Mouse (Mus musculus): Measurements from ENCODE around the gene Irak3. TPM values are rescaled to one million over a fixed set of nuclear protein-coding genes. Genes with fewer than 3 reads are reported as not detected.
A peak's percentile ranks its signal among the peaks of the same experiment; 100 is the strongest.

The Irak3 gene
- polyA plus RNA-seq (2015; fragmentation: Nextera tagmentation; extraction: Ambion mirVana), result 1.2 and 1.3 TPM in 2 replicates

GRCm38 (mm10) chr10:120201961-120202402 is at the start of gene Irak3:
Irak3 (minus strand) TSS chr10:120202130.
- H3K9me3 ChIP-seq (ENCODE audit: control insufficient read depth, low read length), result no peaks in the 10 kb centered on the region
- peak within 1 kb of the TSS; percentile 68 for H3K4me2 ChIP-seq (ENCODE audit: low read depth, low read length)
- H3K27me3 ChIP-seq (ENCODE audit: control insufficient read depth, insufficient read depth, low read depth, low read length), result peaks cover 5% of the 10 kb centered on the region; the same call in 1 of the 2 replicates
- H3K4me1 ChIP-seq (replicated peaks; ENCODE audit: control insufficient read depth, insufficient read depth, low read length), result peaks cover 3% of the 10 kb centered on the region; the same call in 1 of the 2 replicates
- H3K27ac ChIP-seq (ENCODE audit: low read length), result no peak within 1 kb of the TSS
- no peaks in the 10 kb centered on the region for H3K36me3 ChIP-seq (ENCODE audit: control insufficient read depth, insufficient read depth, low read length)
- peak within 1 kb of the TSS; percentile 34 for H3K9ac ChIP-seq (ENCODE audit: low read length)
- H3K4me3 ChIP-seq (ENCODE audit: low read length), result peak within 1 kb of the TSS; percentile 46
- ATAC-seq (ENCODE audit: low read depth), result peak; percentile 57; the same call in 1 of the 2 replicates
- 1% methylated on average over 13 of the region's 13 CpGs for WGBS

GRCm38 (mm10) chr10:120250911-120251683 is 49.2 kb upstream of the Irak3 start:
- no peak for ATAC-seq (ENCODE audit: low read depth)
- no peak overlapping the region for H3K4me3 ChIP-seq (ENCODE audit: low read length)
- H3K4me2 ChIP-seq (ENCODE audit: low read depth, low read length), result no peak overlapping the region
- H3K27ac ChIP-seq (ENCODE audit: low read length), result no peak overlapping the region
- 49% methylated on average over 11 of the region's 11 CpGs for WGBS
- H3K36me3 ChIP-seq (ENCODE audit: control insufficient read depth, insufficient read depth, low read length), result no peaks in the 10 kb centered on the region
- H3K4me1 ChIP-seq (replicated peaks; ENCODE audit: control insufficient read depth, insufficient read depth, low read length), result peaks cover 5% of the 10 kb centered on the region
- H3K9ac ChIP-seq (ENCODE audit: low read length), result no peak overlapping the region
- H3K9me3 ChIP-seq (ENCODE audit: control insufficient read depth, low read length), result no peaks in the 10 kb centered on the region
- H3K27me3 ChIP-seq (ENCODE audit: control insufficient read depth, insufficient read depth, low read depth, low read length), result no peaks in the 10 kb centered on the region

GRCm38 (mm10) chr10:120246994-120247750 is 45.2 kb upstream of the Irak3 start:
- H3K27me3 ChIP-seq (ENCODE audit: control insufficient read depth, insufficient read depth, low read depth, low read length), result no peaks in the 10 kb centered on the region
- 30% methylated on average over 9 of the region's 9 CpGs for WGBS
- H3K4me2 ChIP-seq (ENCODE audit: low read depth, low read length), result no peak overlapping the region
- H3K9me3 ChIP-seq (ENCODE audit: control insufficient read depth, low read length), result no peaks in the 10 kb centered on the region
- H3K4me3 ChIP-seq (ENCODE audit: low read length), result no peak overlapping the region
- no peaks in the 10 kb centered on the region for H3K36me3 ChIP-seq (ENCODE audit: control insufficient read depth, insufficient read depth, low read length)
- H3K4me1 ChIP-seq (replicated peaks; ENCODE audit: control insufficient read depth, insufficient read depth, low read length), result no peaks in the 10 kb centered on the region
- H3K27ac ChIP-seq (ENCODE audit: low read length), result no peak overlapping the region
- H3K9ac ChIP-seq (ENCODE audit: low read length), result no peak overlapping the region
- ATAC-seq (ENCODE audit: low read depth), result no peak

- 57% methylated on average over 5 of the region's 5 CpGs for WGBS
- H3K9ac ChIP-seq (ENCODE audit: low read length), result no peak overlapping the region
- H3K36me3 ChIP-seq (ENCODE audit: control insufficient read depth, insufficient read depth, low read length), result no peaks in the 10 kb centered on the region
- no peak overlapping the region for H3K4me3 ChIP-seq (ENCODE audit: low read length)
- no peaks in the 10 kb centered on the region for H3K9me3 ChIP-seq (ENCODE audit: control insufficient read depth, low read length)
- H3K4me1 ChIP-seq (replicated peaks; ENCODE audit: control insufficient read depth, insufficient read depth, low read length), result no peaks in the 10 kb centered on the region
- ATAC-seq (ENCODE audit: low read depth), result no peak
- no peak overlapping the region for H3K27ac ChIP-seq (ENCODE audit: low read length)
- no peaks in the 10 kb centered on the region for H3K27me3 ChIP-seq (ENCODE audit: control insufficient read depth, insufficient read depth, low read depth, low read length)
- H3K4me2 ChIP-seq (ENCODE audit: low read depth, low read length), result no peak overlapping the region
Measured at GRCm38 (mm10) chr10:120245681-120246080, 43.8 kb upstream of the Irak3 start.

GRCm38 (mm10) chr10:120242421-120242820 is 40.5 kb upstream of the Irak3 start:
- H3K27ac ChIP-seq (ENCODE audit: low read length), result no peak overlapping the region
- H3K36me3 ChIP-seq (ENCODE audit: control insufficient read depth, insufficient read depth, low read length), result no peaks in the 10 kb centered on the region
- no peak overlapping the region for H3K4me2 ChIP-seq (ENCODE audit: low read depth, low read length)
- no peak overlapping the region for H3K9ac ChIP-seq (ENCODE audit: low read length)
- H3K4me1 ChIP-seq (replicated peaks; ENCODE audit: control insufficient read depth, insufficient read depth, low read length), result no peaks in the 10 kb centered on the region
- 42% methylated on average over 6 of the region's 6 CpGs for WGBS
- ATAC-seq (ENCODE audit: low read depth), result no peak
- no peaks in the 10 kb centered on the region for H3K9me3 ChIP-seq (ENCODE audit: control insufficient read depth, low read length)
- H3K4me3 ChIP-seq (ENCODE audit: low read length), result no peak overlapping the region
- H3K27me3 ChIP-seq (ENCODE audit: control insufficient read depth, insufficient read depth, low read depth, low read length), result peaks cover 6% of the 10 kb centered on the region; the same call in 1 of the 2 replicates

- H3K4me1 ChIP-seq (replicated peaks; ENCODE audit: control insufficient read depth, insufficient read depth, low read length), result no peaks in the 10 kb centered on the region
- no peak for ATAC-seq (ENCODE audit: low read depth)
- WGBS, result 54% methylated on average over 6 of the region's 6 CpGs
- H3K4me2 ChIP-seq (ENCODE audit: low read depth, low read length), result no peak overlapping the region
- no peak overlapping the region for H3K4me3 ChIP-seq (ENCODE audit: low read length)
- peaks cover 6% of the 10 kb centered on the region; the same call in 1 of the 2 replicates for H3K27me3 ChIP-seq (ENCODE audit: control insufficient read depth, insufficient read depth, low read depth, low read length)
- H3K9ac ChIP-seq (ENCODE audit: low read length), result no peak overlapping the region
- no peaks in the 10 kb centered on the region for H3K36me3 ChIP-seq (ENCODE audit: control insufficient read depth, insufficient read depth, low read length)
- H3K27ac ChIP-seq (ENCODE audit: low read length), result no peak overlapping the region
- H3K9me3 ChIP-seq (ENCODE audit: control insufficient read depth, low read length), result no peaks in the 10 kb centered on the region
Measured at GRCm38 (mm10) chr10:120239476-120239875, 37.5 kb upstream of the Irak3 start.

- H3K36me3 ChIP-seq (ENCODE audit: control insufficient read depth, insufficient read depth, low read length), result no peaks in the 10 kb centered on the region
- no peaks in the 10 kb centered on the region for H3K9me3 ChIP-seq (ENCODE audit: control insufficient read depth, low read length)
- no peak for ATAC-seq (ENCODE audit: low read depth)
- H3K9ac ChIP-seq (ENCODE audit: low read length), result no peak overlapping the region
- no peak overlapping the region for H3K4me3 ChIP-seq (ENCODE audit: low read length)
- H3K4me2 ChIP-seq (ENCODE audit: low read depth, low read length), result no peak overlapping the region
- no peak overlapping the region for H3K27ac ChIP-seq (ENCODE audit: low read length)
- H3K27me3 ChIP-seq (ENCODE audit: control insufficient read depth, insufficient read depth, low read depth, low read length), result peaks cover 6% of the 10 kb centered on the region; the same call in 1 of the 2 replicates
- WGBS, result 89% methylated on average over 8 of the region's 8 CpGs
- peaks cover 4% of the 10 kb centered on the region; the same call in 1 of the 2 replicates for H3K4me1 ChIP-seq (replicated peaks; ENCODE audit: control insufficient read depth, insufficient read depth, low read length)
Measured at GRCm38 (mm10) chr10:120238241-120238640, 36.3 kb upstream of the Irak3 start.

GRCm38 (mm10) chr10:120236855-120237254 is 34.9 kb upstream of the Irak3 start:
- ATAC-seq (ENCODE audit: low read depth), result no peak
- Histone ChIP-seq H3K9ac (ENCODE audit: low read length) (no peak overlapping the region), H3K9me3 (ENCODE audit: control insufficient read depth, low read length) (no peaks in the 10 kb centered on the region), H3K4me2 (ENCODE audit: low read depth, low read length) (no peak overlapping the region), H3K27me3 (ENCODE audit: control insufficient read depth, insufficient read depth, low read depth, low read length) (peaks cover 6% of the 10 kb centered on the region; the same call in 1 of the 2 replicates), H3K27ac (ENCODE audit: low read length) (no peak overlapping the region), H3K36me3 (ENCODE audit: control insufficient read depth, insufficient read depth, low read length) (no peaks in the 10 kb centered on the region), H3K4me1 (replicated peaks; ENCODE audit: control insufficient read depth, insufficient read depth, low read length) (peaks cover 4% of the 10 kb centered on the region; the same call in 1 of the 2 replicates), H3K4me3 (ENCODE audit: low read length) (no peak overlapping the region)
- WGBS, result 66% methylated on average over 9 of the region's 9 CpGs

All from lung, embryonic 16.5 days (tissue).